Mouse (Mus musculus) CD4-positive, CD25-positive, alpha-beta regulatory T cell (primary cell): Measurements from ENCODE around the gene Rnf187. TPM values are rescaled to one million over a fixed set of nuclear protein-coding genes. Genes with fewer than 3 reads are reported as not detected.

Source experiments
- polyA plus RNA-seq: library from polyadenylated mRNA; unstranded; fragments of 100-300 nt; shearing (Covaris generic); gene quantifications from one replicate; pipeline ENCODE4 v1.2.1, GENCODE M21; 2017

Rnf187 gene
- 302 TPM for polyA plus RNA-seq

GRCm38 (mm10) chr11:58938322-58939087, at the start of gene Rnf187:
Gene Rnf187 (minus strand): TSS chr11:58938916.

GRCm38 (mm10) chr11:58978027-58978705, 39.5 kb upstream of the Rnf187 start, which contains the start of gene Trim11:
Gene Trim11 (plus strand): TSS chr11:58978093.

GRCm38 (mm10) chr11:58954420-58955142, 15.9 kb upstream of the Rnf187 start, which contains the start of the genes Hist3h2a and Trim17:
Gene Hist3h2a (plus strand): TSS chr11:58954685.
Gene Trim17 (plus strand): TSS chr11:58954685.

GRCm38 (mm10) chr11:58948542-58949479, 10.1 kb upstream of the Rnf187 start, which contains the start of gene Hist3h2ba:
Gene Hist3h2ba (plus strand): TSS chr11:58948920.

GRCm38 (mm10) chr11:58917745-58918366, 20.9 kb downstream of the Rnf187 start, which contains the start of gene Btnl10:
Gene Btnl10 (plus strand): TSS chr11:58917908.

GRCm38 (mm10) chr11:58903511-58904409, 35.0 kb downstream of the Rnf187 start, which contains the start of gene Zfp39:
Gene Zfp39 (minus strand): TSS chr11:58904225.

Other genes starting within 250 kb of the Rnf187 start
- not detected for gene Olfr319, start 239.8 kb downstream of the Rnf187 start, polyA plus RNA-seq
- not detected for gene Olfr318, start 214.9 kb downstream of the Rnf187 start, polyA plus RNA-seq
- not detected for gene Olfr317, start 199.7 kb downstream of the Rnf187 start, polyA plus RNA-seq
- not detected for gene Olfr316, start 186.2 kb downstream of the Rnf187 start, polyA plus RNA-seq
- not detected for gene Olfr315, start 165.7 kb downstream of the Rnf187 start, polyA plus RNA-seq
- gene Olfr314, start 156.0 kb downstream of the Rnf187 start, polyA plus RNA-seq = not detected
- 0.66 TPM for gene Fam183b, start 137.0 kb downstream of the Rnf187 start, polyA plus RNA-seq
- not detected for gene Olfr313, start 123.9 kb downstream of the Rnf187 start, polyA plus RNA-seq
- not detected for gene Olfr312, start 109.7 kb downstream of the Rnf187 start, polyA plus RNA-seq
- not detected for gene Olfr311, start 99.7 kb downstream of the Rnf187 start, polyA plus RNA-seq
- 10.4 TPM for gene Gm12258, start 91.8 kb downstream of the Rnf187 start, polyA plus RNA-seq
- gene 2810021J22Rik, start 71.7 kb downstream of the Rnf187 start, polyA plus RNA-seq = 11.1 TPM
- gene Zfp39, start 34.7 kb downstream of the Rnf187 start, polyA plus RNA-seq = 11.0 TPM
- not detected for gene Btnl10, start 21.0 kb downstream of the Rnf187 start, polyA plus RNA-seq
- 22.4 TPM for gene Hist3h2ba, start 10.0 kb upstream of the Rnf187 start, polyA plus RNA-seq
- gene Hist3h2a, start 15.8 kb upstream of the Rnf187 start, polyA plus RNA-seq = 20.4 TPM
- 0.34 TPM for gene Trim17, start 15.8 kb upstream of the Rnf187 start, polyA plus RNA-seq
- 55.0 TPM for gene Trim11, start 39.2 kb upstream of the Rnf187 start, polyA plus RNA-seq
- 0.04 TPM for gene Obscn, start 197.5 kb upstream of the Rnf187 start, polyA plus RNA-seq
- 7.8 TPM for gene Iba57, start 224.8 kb upstream of the Rnf187 start, polyA plus RNA-seq
- not detected for gene Gjc2, start 244.3 kb upstream of the Rnf187 start, polyA plus RNA-seq